Mouse (Mus musculus): ENCODE results near the gene Grb2. TPM values are rescaled to one million over a fixed set of nuclear protein-coding genes. Genes with fewer than 3 reads are reported as not detected.

The Grb2 gene
- polyA plus RNA-seq, 1 experiment: 57.2 TPM

DNA sequence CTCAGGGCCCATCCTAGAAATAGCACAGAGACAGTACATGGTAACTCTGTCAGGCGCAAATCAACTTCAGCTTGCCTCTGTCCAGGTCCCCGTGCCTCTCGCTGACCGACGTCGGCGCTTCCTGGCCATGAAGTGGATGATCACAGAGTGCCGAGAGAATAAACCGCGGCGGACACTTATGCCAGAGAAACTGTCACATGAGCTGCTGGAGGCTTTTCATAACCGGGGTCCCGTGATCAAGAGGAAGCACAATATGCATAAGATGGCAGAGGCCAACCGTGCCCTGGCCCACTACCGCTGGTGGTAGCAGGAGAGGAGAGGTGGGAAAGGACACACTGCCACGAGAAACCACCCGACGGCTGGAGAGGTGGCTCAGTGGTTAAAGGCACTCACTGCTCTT lies 101.7 kb downstream of the Grb2 start:
- no peak for DNase-seq (ENCODE audit: low spot score)

DNA sequence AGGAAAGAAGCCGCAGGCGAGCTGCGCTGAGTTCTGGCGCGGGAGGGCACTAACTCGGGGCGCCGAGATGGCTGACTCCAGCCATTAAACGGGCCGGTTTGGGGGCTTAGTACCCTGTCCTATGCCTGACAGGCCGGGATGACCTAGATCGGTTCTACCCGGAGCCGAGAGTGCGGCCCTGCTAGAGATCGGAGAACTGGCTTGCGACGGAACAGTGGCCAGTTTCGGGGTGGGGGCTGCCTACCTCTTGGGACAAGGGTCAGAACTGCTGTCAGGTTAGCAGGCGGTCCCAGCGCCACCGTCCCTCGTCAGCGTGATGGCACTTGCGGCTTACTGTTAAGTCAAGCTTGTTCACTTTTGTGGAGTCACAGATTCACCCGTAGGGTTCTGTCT lies 104.1 kb downstream of the Grb2 start:
- no peak for DNase-seq (ENCODE audit: low spot score)

DNA sequence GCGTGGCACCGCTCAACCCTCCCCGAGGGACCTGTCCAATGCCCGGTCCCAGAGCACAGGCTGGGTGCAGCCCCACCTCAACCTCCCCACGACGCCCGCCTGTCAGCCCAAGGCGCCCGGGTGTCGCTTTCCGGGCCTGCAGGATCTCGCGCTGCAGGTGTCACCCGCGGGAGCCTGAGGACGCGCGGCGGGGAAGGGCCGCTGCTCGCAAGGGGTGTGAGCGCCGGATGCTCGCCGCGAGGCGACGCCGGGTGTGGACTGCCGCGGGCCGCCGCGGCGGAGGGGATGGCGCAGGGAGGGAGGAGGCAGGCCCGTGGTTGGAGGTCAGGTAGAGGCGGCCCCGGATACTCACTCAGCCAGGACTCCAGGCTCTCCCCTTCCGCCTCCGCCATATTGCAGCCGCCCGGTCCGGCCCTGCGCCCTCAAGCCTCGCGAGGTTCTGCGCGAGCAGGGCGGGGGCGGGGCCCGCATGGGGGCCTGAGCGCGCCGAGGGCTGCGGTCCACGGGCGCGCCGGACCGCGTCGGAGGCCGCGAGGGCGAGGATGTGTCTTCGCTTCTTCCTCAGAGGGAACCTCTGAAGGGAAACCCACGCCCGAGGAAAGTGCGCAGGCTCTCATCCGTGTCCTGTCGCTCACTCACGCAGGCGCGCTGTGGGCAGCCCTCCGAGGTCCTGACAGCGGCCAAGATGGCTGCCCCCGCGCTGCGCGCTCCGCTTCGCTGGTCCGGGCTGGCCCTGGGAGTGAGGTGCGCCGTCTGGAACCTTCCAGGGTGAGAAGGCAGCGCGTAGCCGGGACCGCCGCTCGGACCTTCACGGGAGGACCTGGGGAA lies 104.7 kb downstream of the Grb2 start, which contains the start of the genes Mrps7 and Gga3:
Mrps7 (plus strand) TSS at position 450 of the 828 bp plus-strand sequence.
Gga3 (minus strand) TSS at position 576 of the 828 bp plus-strand sequence.
- peak; percentile 98 for DNase-seq (ENCODE audit: low spot score)

DNA sequence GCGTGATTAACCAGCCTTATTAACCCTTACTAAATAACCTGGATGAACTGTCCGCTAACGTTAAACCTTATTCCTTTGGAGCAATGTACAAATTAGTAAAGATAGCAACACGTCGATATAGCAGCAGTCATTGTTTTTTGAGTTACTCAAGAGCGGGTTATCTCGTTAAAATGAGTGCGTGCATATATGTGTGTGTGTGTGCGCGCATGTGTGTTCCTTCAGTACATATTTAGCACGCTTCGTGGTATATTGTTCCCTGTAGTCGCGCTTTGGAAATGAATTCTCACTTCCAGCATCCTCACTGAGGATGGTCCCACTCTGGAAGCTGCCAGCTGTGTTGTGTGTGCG lies 105.3 kb downstream of the Grb2 start:
- DNase-seq (ENCODE audit: low spot score): no peak

DNA sequence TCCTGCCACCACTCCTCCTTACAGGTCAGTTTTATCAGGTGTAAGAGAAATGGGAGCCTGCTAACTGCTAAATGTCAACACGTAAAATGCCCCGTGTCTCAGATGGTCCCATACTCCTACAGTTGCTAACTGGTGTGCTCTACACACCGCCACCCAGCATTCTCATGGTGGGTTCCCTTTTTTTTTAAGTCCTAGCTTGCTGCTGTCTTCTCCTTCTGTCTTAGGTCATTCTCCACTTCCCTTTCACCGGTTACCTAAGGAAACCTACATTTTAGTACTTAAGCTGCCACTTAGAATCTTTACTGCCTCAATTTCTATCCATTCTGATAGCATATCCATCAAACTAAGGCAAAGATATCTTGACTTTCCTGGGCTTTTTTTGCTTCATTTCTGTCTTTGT lies 107.2 kb downstream of the Grb2 start:
- no peak for DNase-seq (ENCODE audit: low spot score)

DNA sequence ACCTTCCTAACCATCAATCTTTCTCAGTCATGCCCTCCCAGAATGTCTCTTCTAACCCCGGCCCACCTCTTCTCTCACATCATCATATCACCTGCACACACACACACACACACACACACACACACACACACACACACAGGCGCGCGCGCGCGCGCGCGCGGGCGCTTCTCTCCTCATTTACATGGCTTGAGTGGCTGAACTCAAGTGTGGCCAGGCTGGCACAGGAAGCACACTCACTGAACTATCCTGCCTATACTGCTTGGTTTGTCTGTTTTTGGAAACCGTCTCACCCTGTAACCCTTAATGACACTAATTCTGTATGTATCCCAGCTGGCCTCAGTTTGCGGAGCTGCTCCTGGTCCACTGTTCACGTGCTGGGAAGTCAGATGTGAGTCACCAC lies 107.7 kb downstream of the Grb2 start:
- no peak for DNase-seq (ENCODE audit: low spot score)

DNA sequence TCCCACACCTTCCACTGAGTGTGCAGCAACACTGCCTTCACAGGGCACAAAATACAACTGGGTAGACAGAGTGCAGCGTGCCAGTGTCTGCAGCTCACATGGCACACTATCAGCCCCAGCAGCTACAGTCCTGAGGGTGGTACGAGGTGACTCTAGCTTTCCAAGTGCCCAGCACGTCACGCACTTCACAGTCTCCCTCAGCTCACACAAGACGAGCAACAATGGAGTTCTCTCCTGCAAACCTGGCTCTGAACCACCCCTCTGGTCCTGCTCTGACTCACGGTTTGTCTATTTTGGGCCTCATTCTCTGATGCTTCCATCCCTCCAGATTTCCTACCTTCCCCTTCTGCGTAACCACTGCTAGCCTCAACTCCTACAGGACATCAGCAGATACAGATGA lies 108.7 kb downstream of the Grb2 start:
- DNase-seq (ENCODE audit: low spot score): no peak

DNA sequence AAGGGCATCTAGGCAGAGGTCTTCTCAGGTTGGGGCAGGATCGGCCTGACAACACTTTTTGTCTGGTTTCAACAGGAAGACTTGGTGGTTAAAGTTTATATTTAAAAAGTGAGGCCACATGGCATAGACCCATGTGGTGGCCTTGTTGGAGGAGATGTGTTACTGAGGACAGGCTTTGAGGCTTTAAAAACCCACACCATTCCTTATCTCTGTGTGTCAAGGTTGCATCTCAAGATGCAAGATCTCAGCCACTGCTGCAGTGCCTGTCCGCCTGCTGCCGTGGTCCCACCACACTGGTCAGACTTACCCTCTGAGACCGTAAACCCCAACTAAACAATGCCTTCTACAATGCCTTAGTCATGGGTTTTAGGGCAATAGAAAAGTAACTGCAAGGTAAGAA lies 110.1 kb downstream of the Grb2 start:
- no peak for DNase-seq (ENCODE audit: low spot score)

DNA sequence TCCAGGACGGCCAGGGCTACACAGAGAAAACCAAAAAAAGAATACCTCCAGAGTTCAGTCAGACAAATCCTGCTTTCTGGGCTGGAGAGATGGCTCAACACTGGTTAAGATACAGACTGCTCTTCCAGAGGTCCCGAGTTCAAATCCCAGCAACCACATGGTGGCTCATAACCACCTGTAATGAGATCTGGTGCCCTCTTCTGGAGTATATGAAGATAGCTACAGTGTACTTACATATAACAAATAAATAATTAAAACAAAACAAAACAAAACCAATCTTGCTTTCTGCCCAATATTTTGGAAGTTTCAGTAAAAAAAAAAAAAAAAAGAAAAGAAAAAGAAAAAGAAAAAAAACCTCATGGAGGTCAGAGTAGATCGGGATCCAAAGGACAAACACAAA lies 113.2 kb downstream of the Grb2 start:
- no peak for DNase-seq (ENCODE audit: low spot score)

Other genes with a start within 250 kb of the Grb2 start
- 0.83 and 1.1 TPM in 2 replicates for gene Slc16a5, start 246.1 kb downstream of the Grb2 start, polyA plus RNA-seq (2012; rRNA removed)
- 6.9 and 7.0 TPM in 2 replicates for gene Armc7, start 232.9 kb downstream of the Grb2 start, polyA plus RNA-seq (2012; rRNA removed)
- gene Nt5c, start 216.7 kb downstream of the Grb2 start, polyA plus RNA-seq (2012; rRNA removed): 70.9 and 80.1 TPM in 2 replicates
- 89.2 and 102 TPM in 2 replicates for gene Jpt1, start 194.2 kb downstream of the Grb2 start, polyA plus RNA-seq (2012; rRNA removed)
- gene Sumo2, start 172.3 kb downstream of the Grb2 start, polyA plus RNA-seq (2012; rRNA removed): 274 and 303 TPM in 2 replicates
- gene Nup85, start 144.2 kb downstream of the Grb2 start, polyA plus RNA-seq (2012; rRNA removed): 54.2 and 77.1 TPM in 2 replicates
- gene Mrps7, start 104.7 kb downstream of the Grb2 start, polyA plus RNA-seq (2012; rRNA removed): 36.1 and 39.5 TPM in 2 replicates
- 25.4 and 27.3 TPM in 2 replicates for gene Gga3, start 104.5 kb downstream of the Grb2 start, polyA plus RNA-seq (2012; rRNA removed)
- gene Mif4gd, start 95.6 kb downstream of the Grb2 start, polyA plus RNA-seq (2012; rRNA removed): 79.9 and 89.7 TPM in 2 replicates
- 30.0 and 31.7 TPM in 2 replicates for gene Slc25a19, start 80.3 kb downstream of the Grb2 start, polyA plus RNA-seq (2012; rRNA removed)
- gene Tmem94, start 56.8 kb upstream of the Grb2 start, polyA plus RNA-seq (2012; rRNA removed): 20.8 and 25.9 TPM in 2 replicates
- gene Caskin2, start 105.0 kb upstream of the Grb2 start, polyA plus RNA-seq (2012; rRNA removed): 20.6 and 25.2 TPM in 2 replicates
- 18.7 and 21.4 TPM in 2 replicates for gene Tsen54, start 106.1 kb upstream of the Grb2 start, polyA plus RNA-seq (2012; rRNA removed)
- gene Llgl2, start 115.5 kb upstream of the Grb2 start, polyA plus RNA-seq (2012; rRNA removed): 42.4 and 54.0 TPM in 2 replicates
- gene Myo15b, start 149.8 kb upstream of the Grb2 start, polyA plus RNA-seq (2012; rRNA removed): 0.44 and 0.65 TPM in 2 replicates
- gene Smim5, start 191.4 kb upstream of the Grb2 start, polyA plus RNA-seq (2012; rRNA removed): 7.0 and 10.4 TPM in 2 replicates
- 16.9 and 17.8 TPM in 2 replicates for gene Smim6, start 203.4 kb upstream of the Grb2 start, polyA plus RNA-seq (2012; rRNA removed)
- gene Sap30bp, start 224.7 kb upstream of the Grb2 start, polyA plus RNA-seq (2012; rRNA removed): 31.6 and 33.7 TPM in 2 replicates
- 26.4 and 29.5 TPM in 2 replicates for gene Recql5, start 224.9 kb upstream of the Grb2 start, polyA plus RNA-seq (2012; rRNA removed)